Mouse (Mus musculus) bone marrow macrophage, adult 2 months (primary cell): ENCODE data around the gene Hmgcr. TPM values are rescaled to one million over a fixed set of nuclear protein-coding genes. Genes with fewer than 3 reads are reported as not detected.

Source experiments
- H3K27ac ChIP-seq: 2 replicates; pipeline ENCODE4 v1.5.1; 2012; ENCODE audit warnings: low read depth, low read length; ENCODE audit not compliant: insufficient read depth
- H3K4me1 ChIP-seq: 2 replicates; pipeline ENCODE4 v1.6.1; 2012; ENCODE audit warnings: low read length; ENCODE audit not compliant: control insufficient read depth, insufficient read depth
- H3K4me3 ChIP-seq: 2 replicates; pipeline ENCODE4 v1.5.1; 2012; ENCODE audit warnings: mild to moderate bottlenecking, low read length, moderate library complexity; ENCODE audit not compliant: insufficient read depth
- CTCF ChIP-seq: IDR thresholded peaks from 2 replicates; pipeline ENCODE4 v1.5.1; 2012; ENCODE audit warnings: low read depth, mild to moderate bottlenecking, low read length, moderate library complexity
- POLR2A ChIP-seq: IDR thresholded peaks from 2 replicates; pipeline ENCODE4 v1.6.1; 2012; ENCODE audit warnings: mild to moderate bottlenecking, low read depth, low read length, borderline replicate concordance
- polyA plus RNA-seq: library from polyadenylated mRNA; stranded (reverse); fragments of >200 nt; gene quantifications from 2 replicates; pipeline ENCODE4 v1.2.4, GENCODE M21; 2012; ENCODE audit not compliant: missing spikeins, insufficient read depth, insufficient read length

The Hmgcr gene
- polyA plus RNA-seq, 1 experiment = 26.5 TPM

GRCm38 (mm10) chr13:96687261-96687660 is 16.5 kb upstream of the Hmgcr start:
- Histone ChIP-seq H3K4me1 (peaks cover 10% of the 10 kb centered on the region), H3K4me3 (no peak overlapping the region), H3K27ac (no peak overlapping the region)
- no peak for TF ChIP-seq CTCF
- no peak for TF ChIP-seq POLR2A

GRCm38 (mm10) chr13:96684779-96685178 is 14.0 kb upstream of the Hmgcr start:
- Histone ChIP-seq H3K4me1 (peaks cover 25% of the 10 kb centered on the region), H3K27ac (no peak overlapping the region), H3K4me3 (no peak overlapping the region)
- TF ChIP-seq POLR2A (no peak), CTCF (no peak)

GRCm38 (mm10) chr13:96681088-96681620 is 10.4 kb upstream of the Hmgcr start:
- no peak for TF ChIP-seq CTCF

GRCm38 (mm10) chr13:96680163-96681087 is 9.7 kb upstream of the Hmgcr start:
- Histone ChIP-seq H3K27ac (no peak overlapping the region), H3K4me1 (peaks cover 17% of the 10 kb centered on the region)

More at GRCm38 (mm10) chr13:96681088-96681620, 10.4 kb upstream of the Hmgcr start:
- peaks cover 17% of the 10 kb centered on the region for H3K4me1 ChIP-seq
- H3K4me3 ChIP-seq = no peak overlapping the region
- H3K27ac ChIP-seq = 0 out of 2 replicates have a peak overlapping the region, but pooled peaks have one; percentile 22

GRCm38 (mm10) chr13:96678616-96679015 is 7.9 kb upstream of the Hmgcr start:
- Histone ChIP-seq H3K27ac (no peak overlapping the region), H3K4me1 (peaks cover 17% of the 10 kb centered on the region), H3K4me3 (no peak overlapping the region)
- TF ChIP-seq CTCF (no peak), POLR2A (no peak)

More at GRCm38 (mm10) chr13:96680163-96681087, 9.7 kb upstream of the Hmgcr start:
- no peak overlapping the region for H3K4me3 ChIP-seq
- no peak for TF ChIP-seq CTCF
- TF ChIP-seq POLR2A = no peak

GRCm38 (mm10) chr13:96677071-96677470 is 6.3 kb upstream of the Hmgcr start:
- Histone ChIP-seq H3K4me3 (no peak overlapping the region), H3K4me1 (peaks cover 17% of the 10 kb centered on the region), H3K27ac (no peak overlapping the region)
- TF ChIP-seq CTCF (no peak), POLR2A (no peak)

GRCm38 (mm10) chr13:96675756-96676155 is 5.0 kb upstream of the Hmgcr start:
- Histone ChIP-seq H3K4me3 (no peak overlapping the region), H3K4me1 (peaks cover 17% of the 10 kb centered on the region)

GRCm38 (mm10) chr13:96673817-96674216 is 3.1 kb upstream of the Hmgcr start:
- TF ChIP-seq CTCF = no peak
- no peak for TF ChIP-seq POLR2A
- no peak overlapping the region for H3K4me3 ChIP-seq
- H3K27ac ChIP-seq = no peak overlapping the region

More at GRCm38 (mm10) chr13:96675756-96676155, 5.0 kb upstream of the Hmgcr start:
- TF ChIP-seq CTCF (no peak), POLR2A (no peak)
- no peak overlapping the region for H3K27ac ChIP-seq

GRCm38 (mm10) chr13:96672276-96672675 is 1.5 kb upstream of the Hmgcr start:
- H3K4me1 ChIP-seq = peaks cover 11% of the 10 kb centered on the region
- H3K4me3 ChIP-seq = no peak overlapping the region
- TF ChIP-seq CTCF (no peak), POLR2A (no peak)
- no peak overlapping the region for H3K27ac ChIP-seq

More at GRCm38 (mm10) chr13:96673817-96674216, 3.1 kb upstream of the Hmgcr start:
- H3K4me1 ChIP-seq = peaks cover 10% of the 10 kb centered on the region

GRCm38 (mm10) chr13:96671906-96672234 is 1.1 kb upstream of the Hmgcr start:
- peaks cover 12% of the 10 kb centered on the region for H3K4me1 ChIP-seq
- TF ChIP-seq CTCF (no peak), POLR2A (no peak)
- H3K4me3 ChIP-seq = no peak overlapping the region
- peak overlapping the region; percentile 94 for H3K27ac ChIP-seq
